Mouse (Mus musculus) heart, embryonic 13.5 days (tissue): ENCODE results near the gene Vasp. TPM values are rescaled to one million over a fixed set of nuclear protein-coding genes. Genes with fewer than 3 reads are reported as not detected.

Source experiments
- polyA plus RNA-seq: library from polyadenylated mRNA; unstranded; fragments of >200 nt; fragmentation: Nextera tagmentation; extraction: Ambion mirVana; gene quantifications from 2 replicates; pipeline ENCODE4 v1.2.1, GENCODE M21; 2015

Vasp gene
- polyA plus RNA-seq, 1 experiment from 2014 or later = 81.2 TPM

Other genes with a start within 250 kb of the Vasp start
- 0.25 and 1.2 TPM in 2 replicates for gene Foxa3, start 248.3 kb downstream of the Vasp start, polyA plus RNA-seq
- gene Sympk, start 247.4 kb downstream of the Vasp start, polyA plus RNA-seq = 24.8 TPM in 2 replicates
- not detected in 2 replicates for gene Rsph6a, start 217.1 kb downstream of the Vasp start, polyA plus RNA-seq
- gene Dmwd, start 195.6 kb downstream of the Vasp start, polyA plus RNA-seq = 11.3 and 13.9 TPM in 2 replicates
- gene Dmpk, start 188.0 kb downstream of the Vasp start, polyA plus RNA-seq = 19.3 and 20.0 TPM in 2 replicates
- 5.9 and 6.0 TPM in 2 replicates for gene Six5, start 177.2 kb downstream of the Vasp start, polyA plus RNA-seq
- 1.2 and 2.1 TPM in 2 replicates for gene Gm4969, start 153.4 kb downstream of the Vasp start, polyA plus RNA-seq
- 8.0 and 8.6 TPM in 2 replicates for gene Fbxo46, start 152.0 kb downstream of the Vasp start, polyA plus RNA-seq
- gene Qpctl, start 122.5 kb downstream of the Vasp start, polyA plus RNA-seq = 9.5 and 9.7 TPM in 2 replicates
- 107 and 113 TPM in 2 replicates for gene Snrpd2, start 122.1 kb downstream of the Vasp start, polyA plus RNA-seq
- 9.9 and 14.6 TPM in 2 replicates for gene Gipr, start 105.7 kb downstream of the Vasp start, polyA plus RNA-seq
- 15.8 and 20.6 TPM in 2 replicates for gene Eml2, start 95.4 kb downstream of the Vasp start, polyA plus RNA-seq
- 1.7 and 1.8 TPM in 2 replicates for gene Gpr4, start 59.3 kb downstream of the Vasp start, polyA plus RNA-seq
- 35.2 and 38.4 TPM in 2 replicates for gene Opa3, start 43.5 kb downstream of the Vasp start, polyA plus RNA-seq
- gene Ppm1n, start 8.2 kb upstream of the Vasp start, polyA plus RNA-seq = not detected in 2 replicates
- gene Rtn2, start 10.8 kb upstream of the Vasp start, polyA plus RNA-seq = 26.1 and 29.3 TPM in 2 replicates
- 0.14 and 0.16 TPM in 2 replicates for gene Fosb, start 38.2 kb upstream of the Vasp start, polyA plus RNA-seq
- gene Ercc1, start 73.0 kb upstream of the Vasp start, polyA plus RNA-seq = 62.6 and 62.7 TPM in 2 replicates
- gene Cd3eap, start 87.7 kb upstream of the Vasp start, polyA plus RNA-seq = 17.4 and 19.8 TPM in 2 replicates
- 12.8 and 13.0 TPM in 2 replicates for gene Ppp1r13l, start 87.9 kb upstream of the Vasp start, polyA plus RNA-seq
- 11.8 and 12.2 TPM in 2 replicates for gene Ercc2, start 110.2 kb upstream of the Vasp start, polyA plus RNA-seq
- gene Klc3, start 132.3 kb upstream of the Vasp start, polyA plus RNA-seq = 4.8 and 5.5 TPM in 2 replicates
- 284 and 345 TPM in 2 replicates for gene Ckm, start 133.0 kb upstream of the Vasp start, polyA plus RNA-seq
- 6.5 and 7.5 TPM in 2 replicates for gene Mark4, start 187.0 kb upstream of the Vasp start, polyA plus RNA-seq
- gene Exoc3l2, start 191.5 kb upstream of the Vasp start, polyA plus RNA-seq = 1.1 and 1.2 TPM in 2 replicates
- 1.5 TPM in 2 replicates for gene Bloc1s3, start 236.6 kb upstream of the Vasp start, polyA plus RNA-seq
- gene Trappc6a, start 236.6 kb upstream of the Vasp start, polyA plus RNA-seq = 71.4 and 77.4 TPM in 2 replicates
- gene Nkpd1, start 246.0 kb upstream of the Vasp start, polyA plus RNA-seq = 0.06 TPM in 1 of 2 replicates, not detected in the other